Mouse (Mus musculus) limb, embryonic 11.5 days (tissue): ENCODE data around the gene Srrm3. TPM values are rescaled to one million over a fixed set of nuclear protein-coding genes. Genes with fewer than 3 reads are reported as not detected.

Experiments
- ATAC-seq: fragments of 200-750 bp; cut with Nextera tagmentation; 2 replicates; pipeline ENCODE4 v1.8.0; 2017; ENCODE audit warnings: low read depth; ENCODE audit not compliant: insufficient number of reproducible peaks, low FRiP score, low TSS enrichment
- DNase-seq: peaks from one replicate; pipeline ENCODE4 v3.0.0-alpha.2; 2015; ENCODE audit warnings: low spot score
- H3K27ac ChIP-seq: fragments of 300-500 bp; sonication (generic); replicated peaks from 2 replicates; pipeline ENCODE4 v1.5.1; 2014; ENCODE audit warnings: low read depth, mild to moderate bottlenecking, low read length
- H3K27me3 ChIP-seq: fragments of 300-500 bp; sonication (generic); 2 replicates; pipeline ENCODE4 v1.6.1; 2014; ENCODE audit warnings: mild to moderate bottlenecking, low read length, mixed read lengths; ENCODE audit not compliant: control insufficient read depth, insufficient read depth
- H3K36me3 ChIP-seq: fragments of 300-500 bp; sonication (generic); 2 replicates; pipeline ENCODE4 v1.6.1; 2014; ENCODE audit warnings: mild to moderate bottlenecking, low read length, moderate library complexity, mixed read lengths; ENCODE audit not compliant: control insufficient read depth, insufficient read depth
- H3K4me1 ChIP-seq: fragments of 300-500 bp; sonication (generic); 2 replicates; pipeline ENCODE4 v1.6.1; 2014; ENCODE audit warnings: low read length, mixed read lengths; ENCODE audit not compliant: control insufficient read depth, insufficient read depth
- H3K4me2 ChIP-seq: fragments of 300-500 bp; sonication (generic); 2 replicates; pipeline ENCODE4 v1.6.1; 2014; ENCODE audit warnings: low read depth, mild to moderate bottlenecking, moderate library complexity; ENCODE audit not compliant: severe bottlenecking
- H3K4me3 ChIP-seq: fragments of 300-500 bp; sonication (generic); 2 replicates; pipeline ENCODE4 v1.5.1; 2014; ENCODE audit warnings: low read depth, low read length
- H3K9ac ChIP-seq: fragments of 300-500 bp; sonication (generic); 2 replicates; pipeline ENCODE4 v1.6.1; 2014; ENCODE audit warnings: mild to moderate bottlenecking, low read length
- H3K9me3 ChIP-seq: fragments of 300-500 bp; sonication (generic); 2 replicates; pipeline ENCODE4 v1.6.1; 2016; ENCODE audit warnings: low read length; ENCODE audit not compliant: control insufficient read depth
- WGBS: fragments of 180-500 bp; shearing (Covaris S2); extraction: QIAGEN DNeasy Blood & Tissue Kit; methylation state at CpG from one replicate; pipeline ENCODE4 v1.1.7; 2014; 5-methylcytosine and 5-hydroxymethylcytosine counted together
- microRNA-seq: library from miRNA; unstranded; fragments of <30 nt; microRNA quantifications from one replicate; pipeline ENCODE4, GENCODE M21; 2016
- polyA plus RNA-seq: library from polyadenylated mRNA; unstranded; fragments of >200 nt; fragmentation: Nextera tagmentation; extraction: Ambion mirVana; gene quantifications from 2 replicates; pipeline ENCODE4 v1.2.1, GENCODE M21; 2014

The Srrm3 gene
- polyA plus RNA-seq, 1 experiment from 2014 or later: not detected

DNA sequence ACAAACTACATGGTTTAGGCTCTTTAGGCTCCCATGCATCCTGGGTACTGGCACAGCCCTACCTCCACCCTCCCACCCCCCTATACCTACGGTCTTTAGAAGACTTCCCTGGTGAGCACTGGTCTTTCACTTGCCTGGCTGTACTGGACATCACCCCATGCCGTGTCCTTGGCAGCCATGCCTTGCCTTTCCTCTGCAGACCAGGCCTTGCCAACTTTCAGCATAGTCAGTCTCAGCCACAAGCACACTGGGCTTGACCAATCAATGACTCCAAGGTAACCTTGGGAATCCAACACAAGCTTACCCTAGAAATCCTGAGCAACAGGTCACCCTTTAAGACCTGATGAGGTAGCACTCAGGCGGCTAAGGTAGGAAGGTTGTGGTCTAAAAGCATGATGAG lies 109.9 kb downstream of the Srrm3 start:
- Histone ChIP-seq H3K9ac (no peak overlapping the region), H3K4me3 (no peak overlapping the region), H3K36me3 (peaks cover 31% of the 10 kb centered on the region), H3K9me3 (no peaks in the 10 kb centered on the region), H3K4me1 (no peaks in the 10 kb centered on the region), H3K27ac (no peak overlapping the region), H3K27me3 (no peaks in the 10 kb centered on the region), H3K4me2 (no peak overlapping the region)
- WGBS: 90% methylated on average over 3 of the region's 3 CpGs
- no peak for ATAC-seq
- no peak for DNase-seq

DNA sequence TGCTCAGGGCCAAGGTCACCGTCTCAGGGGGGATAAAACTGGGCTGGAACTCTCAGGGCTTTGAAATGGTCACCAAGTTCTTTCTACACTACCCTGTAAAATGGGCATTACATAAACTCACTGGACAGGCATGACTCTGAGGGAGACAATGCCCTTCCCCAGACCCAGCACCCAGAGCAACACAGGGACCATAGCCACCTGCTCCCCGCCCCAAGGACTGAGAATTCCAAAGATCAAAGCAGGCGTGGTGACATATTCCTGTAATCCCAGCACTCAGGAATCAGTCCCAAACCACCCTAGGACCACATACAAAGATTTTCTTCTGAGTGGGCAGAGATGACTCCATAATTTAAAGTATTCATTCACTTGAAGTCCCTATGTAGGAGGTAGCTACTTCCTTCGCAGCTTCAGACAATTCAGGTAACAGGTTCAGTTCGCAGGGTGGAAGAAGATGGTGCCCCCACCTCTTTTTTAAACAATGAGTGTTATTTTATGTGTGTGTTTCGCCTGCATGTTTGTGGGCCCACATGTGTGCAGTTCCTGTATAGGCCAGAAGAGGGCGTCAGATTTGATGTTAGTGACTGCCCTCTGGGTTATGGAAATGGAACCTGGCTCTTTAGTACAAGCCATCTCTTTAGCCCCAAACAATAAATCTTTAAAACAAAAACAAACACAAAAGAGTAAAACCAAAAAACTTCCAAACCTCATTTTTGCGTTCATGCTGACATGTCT lies 110.8 kb downstream of the Srrm3 start:
- ATAC-seq (no peak), DNase-seq (no peak)
- no peaks in the 10 kb centered on the region for H3K9me3 ChIP-seq
- H3K4me3 ChIP-seq: no peak overlapping the region
- peaks cover 36% of the 10 kb centered on the region for H3K36me3 ChIP-seq
- no peaks in the 10 kb centered on the region for H3K27me3 ChIP-seq
- no peak overlapping the region for H3K9ac ChIP-seq
- H3K4me2 ChIP-seq: no peak overlapping the region
- no peaks in the 10 kb centered on the region for H3K4me1 ChIP-seq
- no peak overlapping the region for H3K27ac ChIP-seq
- 91% methylated on average over 8 of the region's 8 CpGs for WGBS

DNA sequence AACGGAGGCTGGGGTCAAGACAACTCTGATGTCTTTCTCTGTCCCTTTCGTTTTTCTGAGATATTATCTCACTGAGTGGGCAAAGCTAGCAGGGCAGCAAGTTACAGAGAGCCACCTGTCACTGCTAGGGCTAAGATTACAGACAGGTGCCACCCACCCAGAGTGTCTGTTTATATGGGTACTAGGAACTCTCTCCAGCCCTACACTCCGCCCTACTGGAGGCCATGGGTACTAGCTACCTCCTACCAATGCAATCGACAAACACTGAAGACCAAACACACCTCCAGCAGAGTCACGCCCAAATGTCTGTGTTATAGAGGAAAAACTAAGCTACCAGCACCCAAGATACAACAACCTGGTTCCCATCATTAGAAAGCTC lies 111.4 kb downstream of the Srrm3 start:
- no peaks in the 10 kb centered on the region for H3K9me3 ChIP-seq
- H3K27me3 ChIP-seq: no peaks in the 10 kb centered on the region
- DNase-seq (no peak), ATAC-seq (no peak)
- H3K4me1 ChIP-seq: no peaks in the 10 kb centered on the region
- H3K27ac ChIP-seq: no peak overlapping the region
- no peak overlapping the region for H3K4me3 ChIP-seq
- H3K9ac ChIP-seq: no peak overlapping the region
- no peak overlapping the region for H3K4me2 ChIP-seq
- WGBS: 95% methylated on average over 5 of the region's 5 CpGs
- peaks cover 36% of the 10 kb centered on the region for H3K36me3 ChIP-seq

DNA sequence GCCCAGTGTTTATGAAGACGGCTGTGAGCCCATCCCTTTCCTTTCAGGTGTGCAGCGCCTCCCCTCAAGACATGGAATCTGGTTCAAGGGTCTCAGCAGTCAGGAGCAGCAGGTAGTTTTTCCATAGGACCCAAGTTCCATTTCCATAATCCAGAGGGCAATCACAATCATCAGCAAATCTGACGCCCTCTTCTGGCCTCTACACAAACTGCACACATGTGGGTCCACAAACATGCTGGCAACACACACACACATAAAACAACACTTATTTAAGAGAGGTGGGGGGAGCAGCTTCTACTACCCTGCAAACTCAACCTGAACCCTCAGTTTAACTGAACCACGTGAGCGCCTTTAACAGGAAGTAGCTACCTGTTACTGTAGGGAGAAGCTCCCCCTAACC lies 111.9 kb downstream of the Srrm3 start:
- Histone ChIP-seq H3K36me3 (peaks cover 36% of the 10 kb centered on the region), H3K4me3 (no peak overlapping the region), H3K27me3 (no peaks in the 10 kb centered on the region), H3K4me2 (no peak overlapping the region), H3K27ac (no peak overlapping the region), H3K9me3 (no peaks in the 10 kb centered on the region), H3K9ac (no peak overlapping the region), H3K4me1 (no peaks in the 10 kb centered on the region)
- WGBS: 96% methylated on average over 5 of the region's 5 CpGs
- DNase-seq: no peak
- ATAC-seq: no peak

DNA sequence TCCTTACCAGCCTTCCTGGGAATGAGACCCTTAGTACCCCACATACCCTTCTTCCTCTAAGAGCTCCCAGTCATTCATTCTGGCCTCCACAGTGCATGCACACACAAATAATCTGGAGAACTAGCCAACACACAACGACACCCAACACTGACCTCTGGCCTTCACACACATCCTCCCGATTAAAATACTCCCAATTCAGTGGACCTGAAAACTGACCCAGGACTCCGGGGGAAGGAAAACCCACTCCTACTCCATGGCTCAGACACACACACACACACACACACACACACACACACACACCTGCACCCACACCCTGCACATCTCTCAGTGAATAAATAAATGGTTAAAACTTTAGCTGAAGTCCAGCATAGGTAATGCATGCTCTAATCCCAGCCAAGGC lies 113.2 kb downstream of the Srrm3 start:
- Histone ChIP-seq H3K4me1 (no peaks in the 10 kb centered on the region), H3K4me3 (no peak overlapping the region), H3K4me2 (no peak overlapping the region), H3K9ac (no peak overlapping the region), H3K36me3 (peaks cover 33% of the 10 kb centered on the region), H3K9me3 (no peaks in the 10 kb centered on the region), H3K27ac (no peak overlapping the region), H3K27me3 (no peaks in the 10 kb centered on the region)
- DNase-seq: no peak
- WGBS: 92% methylated on average over 3 of the region's 3 CpGs
- ATAC-seq: no peak

DNA sequence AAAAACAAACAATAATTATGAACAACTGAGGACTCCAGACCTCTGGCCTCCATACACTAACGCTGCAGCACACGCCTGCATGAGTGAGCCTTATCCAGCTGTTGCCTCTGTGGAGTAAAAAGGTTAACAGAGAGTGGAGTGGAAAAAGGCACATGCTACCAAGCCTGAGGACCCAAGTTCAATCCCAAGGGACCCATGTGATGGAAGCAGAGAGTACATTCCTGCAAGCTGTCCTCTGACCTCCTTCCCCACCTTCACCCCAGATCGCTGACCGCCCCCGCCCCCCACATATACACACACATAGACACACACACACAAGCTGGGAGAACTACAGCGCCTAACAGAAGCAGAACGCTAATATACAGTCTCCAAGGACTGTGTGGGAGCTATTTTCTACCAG lies 117.2 kb downstream of the Srrm3 start:
- no peak for DNase-seq
- Histone ChIP-seq H3K9ac (no peak overlapping the region), H3K27me3 (no peaks in the 10 kb centered on the region), H3K4me1 (no peaks in the 10 kb centered on the region), H3K4me3 (no peak overlapping the region), H3K36me3 (peaks cover 25% of the 10 kb centered on the region), H3K27ac (no peak overlapping the region), H3K4me2 (no peak overlapping the region), H3K9me3 (no peaks in the 10 kb centered on the region)
- 97% methylated on average over 7 of the region's 7 CpGs for WGBS
- no peak for ATAC-seq

Small RNA genes within 50 kb of the gene (microRNA-seq; reads per million reads assigned to microRNA genes)
- not detected for gene Gm23268

Other genes starting within 250 kb of the Srrm3 start
- gene Ccl26, start 243.3 kb upstream of the Srrm3 start, polyA plus RNA-seq: not detected in 2 replicates
- gene Ccl24, start 233.8 kb upstream of the Srrm3 start, polyA plus RNA-seq: 0.37 and 1.3 TPM in 2 replicates
- 55.3 and 56.6 TPM in 2 replicates for gene Rhbdd2, start 174.3 kb upstream of the Srrm3 start, polyA plus RNA-seq
- 111 and 121 TPM in 2 replicates for gene Por, start 136.9 kb upstream of the Srrm3 start, polyA plus RNA-seq
- gene Tmem120a, start 62.4 kb upstream of the Srrm3 start, polyA plus RNA-seq: 43.6 and 49.5 TPM in 2 replicates
- 0.40 TPM in 1 of 2 replicates, not detected in the other for gene Styxl1, start 28.5 kb upstream of the Srrm3 start, polyA plus RNA-seq
- 550 and 569 TPM in 2 replicates for gene Mdh2, start 28.4 kb upstream of the Srrm3 start, polyA plus RNA-seq
- gene Hspb1, start 81.0 kb downstream of the Srrm3 start, polyA plus RNA-seq: 30.7 and 35.4 TPM in 2 replicates
- 98.2 and 105 TPM in 2 replicates for gene Ywhag, start 127.7 kb downstream of the Srrm3 start, polyA plus RNA-seq
- 4.6 and 5.7 TPM in 2 replicates for gene Ssc4d, start 167.6 kb downstream of the Srrm3 start, polyA plus RNA-seq
- not detected in 2 replicates for gene Zp3, start 173.2 kb downstream of the Srrm3 start, polyA plus RNA-seq
- 32.3 and 33.8 TPM in 2 replicates for gene Dtx2, start 187.9 kb downstream of the Srrm3 start, polyA plus RNA-seq
- 0.18 and 0.67 TPM in 2 replicates for gene Upk3b, start 231.6 kb downstream of the Srrm3 start, polyA plus RNA-seq
- gene Upk3bl, start 247.6 kb downstream of the Srrm3 start, polyA plus RNA-seq: 4.0 TPM in 2 replicates